Mouse (Mus musculus): ENCODE results near the gene Pou3f3.

DNA sequence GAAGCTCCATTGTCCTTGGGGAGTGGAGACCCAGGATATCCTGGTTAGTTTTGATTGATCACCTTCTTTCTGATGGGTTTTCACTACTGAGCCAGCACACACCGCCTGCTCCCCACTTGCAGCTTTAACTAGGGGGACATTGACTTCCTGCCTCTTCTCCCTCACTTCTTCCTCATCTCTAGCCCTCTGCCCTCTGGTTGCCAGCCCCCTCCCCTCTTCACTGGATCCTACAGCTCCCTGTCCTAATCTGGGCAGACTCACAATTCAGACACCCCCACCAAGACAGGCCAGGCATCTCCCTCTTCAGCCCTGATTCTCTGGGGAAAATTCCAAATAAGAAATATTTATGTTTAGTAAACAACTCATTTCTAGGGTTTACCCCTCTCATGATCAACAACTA lies 3.3 kb upstream of the Pou3f3 start:
- TF ChIP-seq GATA1 (IDR thresholded peaks at IDR 0.05; ENCODE audit: low read length) = no peak
- no peak for TF ChIP-seq TAL1 (IDR thresholded peaks at IDR 0.05; ENCODE audit: low read length)
